In the genomic region with DNA sequence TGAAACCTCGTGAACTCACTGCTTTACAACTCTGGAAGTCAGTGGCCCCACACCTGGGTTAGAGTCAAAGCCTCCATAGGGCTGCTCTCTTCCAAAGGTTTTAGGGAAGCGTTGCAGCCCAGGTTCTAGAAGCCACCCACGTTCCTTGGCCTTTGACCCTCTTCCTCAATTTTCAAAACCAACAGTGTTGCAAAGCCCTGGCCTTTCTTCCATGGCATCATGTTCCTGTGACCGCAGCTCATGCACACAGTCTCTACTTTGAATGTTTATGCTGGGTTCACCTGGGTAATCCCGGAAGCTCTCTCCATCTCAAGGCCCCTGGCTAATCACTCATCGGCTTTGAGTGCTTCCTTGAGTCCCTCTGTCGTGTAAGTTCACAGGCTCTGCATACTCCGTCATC, we compare ENCODE assay signal across 24 mouse cellular contexts. TPM values are rescaled to one million over a fixed set of nuclear protein-coding genes. Genes with fewer than 3 reads are reported as not detected.
A peak's percentile ranks its signal among the peaks of the same experiment; 100 is the strongest.
DNase-seq lines count a peak whose midpoint lies in the region; ATAC-seq lines count a peak whose summit lies in the region.
"Had no signal": no experiment of that assay in that cellular context is flagged by ENCODE, and none has a peak within 500 bp of the region (broad histone marks: within the 10 kb centered on the region; RNA-seq: fewer than 3 reads in every experiment).

No protein-coding gene starts in this region.

- H3K36me3 ChIP-seq in intestine, embryonic 14.5 days (ENCODE audit: control insufficient read depth, insufficient read depth, low read length) = no peaks in the 10 kb centered on the region
- no peaks in the 10 kb centered on the region for H3K36me3 ChIP-seq in intestine, embryonic 15.5 days
- no peaks in the 10 kb centered on the region for H3K36me3 ChIP-seq in forebrain, embryonic 11.5 days (ENCODE audit: control insufficient read depth, insufficient read depth, low read length)
- H3K36me3 ChIP-seq: forebrain, embryonic 10.5 days; heart, embryonic 12.5 days; heart, embryonic 15.5 days; hindbrain, embryonic 12.5 days; hindbrain, embryonic 15.5 days had no signal

- ATAC-seq in intestine, embryonic 14.5 days (replicated peaks; ENCODE audit: low FRiP score, low TSS enrichment, low read depth) = no peak
- no peak for ATAC-seq in intestine, embryonic 15.5 days
- peak; percentile 34 for ATAC-seq in granulocyte monocyte progenitor cell, adult 5-6 weeks (replicated peaks; ENCODE audit: poor library complexity, severe bottlenecking)
- 0 out of 2 replicates have a peak, but pooled peaks have one; percentile 13 for ATAC-seq in megakaryocyte progenitor cell, adult 5-6 weeks (replicated peaks; ENCODE audit: poor library complexity)
- ATAC-seq in forebrain, embryonic 11.5 days (replicated peaks; ENCODE audit: low FRiP score) = no peak
- ATAC-seq: CD4-positive, CD25-positive, alpha-beta regulatory T cell, adult 4 months; forebrain, embryonic 14.5 days; forebrain, postnatal 0 days; intestine, embryonic 16.5 days had no signal

- H3K4me1 ChIP-seq in intestine, embryonic 14.5 days (replicated peaks; ENCODE audit: control insufficient read depth, insufficient read depth, low read length) = no peaks in the 10 kb centered on the region
- H3K4me1 ChIP-seq in intestine, embryonic 15.5 days (replicated peaks) = no peaks in the 10 kb centered on the region
- no peaks in the 10 kb centered on the region for H3K4me1 ChIP-seq in forebrain, embryonic 11.5 days (replicated peaks; ENCODE audit: control insufficient read depth, insufficient read depth, low read length)
- H3K4me1 ChIP-seq: forebrain, embryonic 10.5 days; heart, embryonic 12.5 days; heart, embryonic 15.5 days; hindbrain, embryonic 12.5 days; hindbrain, embryonic 15.5 days had no signal

- no peaks in the 10 kb centered on the region for H3K27me3 ChIP-seq in intestine, embryonic 14.5 days (replicated peaks; ENCODE audit: control insufficient read depth, insufficient read depth, low read length)
- H3K27me3 ChIP-seq in intestine, embryonic 15.5 days (replicated peaks) = no peaks in the 10 kb centered on the region
- no peaks in the 10 kb centered on the region for H3K27me3 ChIP-seq in forebrain, embryonic 11.5 days (ENCODE audit: control insufficient read depth, insufficient read depth, low read length)
- H3K27me3 ChIP-seq: heart, embryonic 12.5 days; heart, embryonic 15.5 days; hindbrain, embryonic 12.5 days; hindbrain, embryonic 15.5 days had no signal

- H3K9ac ChIP-seq in intestine, embryonic 14.5 days (ENCODE audit: low read length) = no peak overlapping the region
- H3K9ac ChIP-seq in intestine, embryonic 15.5 days = no peak overlapping the region
- H3K9ac ChIP-seq in forebrain, embryonic 11.5 days (ENCODE audit: low read length) = no peak overlapping the region
- H3K9ac ChIP-seq: forebrain, postnatal 0 days; heart, embryonic 12.5 days; heart, embryonic 15.5 days; hindbrain, embryonic 12.5 days; hindbrain, embryonic 15.5 days had no signal

- WGBS in intestine, embryonic 14.5 days = 73% methylated on average over 8 of the region's 8 CpGs
- WGBS in intestine, embryonic 15.5 days = 67% methylated on average over 8 of the region's 8 CpGs
- WGBS in forebrain, embryonic 11.5 days = 89% methylated on average over 8 of the region's 8 CpGs

- peak; percentile 29 for DNase-seq in intestine, embryonic 14.5 days (ENCODE audit: low spot score)
- DNase-seq in lung, postnatal 10 days = peak; percentile 15
- no peak for DNase-seq in forebrain, embryonic 11.5 days (ENCODE audit: low spot score)
- DNase-seq in liver = no peak
- DNase-seq: adrenal gland, adult 8-10 months; adrenal gland, postnatal 36 days; cerebellum, adult 18-20 months; cerebellum, adult 9-10 months; cerebellum, postnatal 14 days; forebrain, postnatal 0 days; gastrocnemius, adult 2 months; gastrocnemius, postnatal 25 days; heart, postnatal 14 days had no signal

- no peak overlapping the region for H3K4me3 ChIP-seq in intestine, embryonic 14.5 days (ENCODE audit: low read depth, low read length)
- no peak overlapping the region for H3K4me3 ChIP-seq in intestine, embryonic 15.5 days (replicated peaks)
- no peak overlapping the region for H3K4me3 ChIP-seq in forebrain, embryonic 11.5 days (ENCODE audit: low read depth, low read length)
- H3K4me3 ChIP-seq: forebrain, embryonic 10.5 days; gastrocnemius, adult 2 months; heart, embryonic 12.5 days; heart, embryonic 15.5 days; hindbrain, embryonic 12.5 days; hindbrain, embryonic 15.5 days had no signal

- H3K27ac ChIP-seq in intestine, embryonic 14.5 days (ENCODE audit: low read depth) = no peak overlapping the region
- H3K27ac ChIP-seq in intestine, embryonic 15.5 days = no peak overlapping the region
- H3K27ac ChIP-seq in forebrain, embryonic 11.5 days (ENCODE audit: low read depth, low read length) = no peak overlapping the region
- H3K27ac ChIP-seq: forebrain, embryonic 10.5 days; gastrocnemius, adult 2 months; heart, embryonic 15.5 days; hindbrain, embryonic 12.5 days; hindbrain, embryonic 15.5 days had no signal

- H3K9me3 ChIP-seq in intestine, embryonic 14.5 days (ENCODE audit: control insufficient read depth, low read length) = no peaks in the 10 kb centered on the region
- no peaks in the 10 kb centered on the region for H3K9me3 ChIP-seq in intestine, embryonic 15.5 days
- no peaks in the 10 kb centered on the region for H3K9me3 ChIP-seq in forebrain, embryonic 11.5 days (ENCODE audit: control insufficient read depth, low read length)
- H3K9me3 ChIP-seq: forebrain, embryonic 10.5 days; heart, embryonic 12.5 days; heart, embryonic 15.5 days; hindbrain, embryonic 12.5 days; hindbrain, embryonic 15.5 days had no signal

- no peak overlapping the region for H3K4me2 ChIP-seq in intestine, embryonic 14.5 days (ENCODE audit: low read length)
- no peak overlapping the region for H3K4me2 ChIP-seq in intestine, embryonic 15.5 days (replicated peaks)
- no peak overlapping the region for H3K4me2 ChIP-seq in forebrain, embryonic 11.5 days (ENCODE audit: low read depth, low read length, severe bottlenecking)
- H3K4me2 ChIP-seq: heart, embryonic 12.5 days; heart, embryonic 15.5 days; hindbrain, embryonic 12.5 days; hindbrain, embryonic 15.5 days had no signal

RNA-seq across cellular contexts. Expression of a gene that starts 9.1 kb away (rescaled TPM):
- 5.0 and 7.1 TPM in 2 replicates for polyA plus RNA-seq in intestine, embryonic 14.5 days (2014; fragmentation: Nextera tagmentation; extraction: Ambion mirVana)
- 11.8 and 12.3 TPM in 2 replicates for polyA plus RNA-seq in intestine, embryonic 15.5 days (2015; fragmentation: Nextera tagmentation; extraction: Ambion mirVana)
- total RNA-seq in granulocyte monocyte progenitor cell, adult 5-6 weeks (2014; fragmentation: Nextera tagmentation) = not detected in 2 replicates
- total RNA-seq in granulocyte monocyte progenitor cell, adult 5-6 weeks (2017) = not detected in 2 replicates
- total RNA-seq in megakaryocyte progenitor cell, adult 5-6 weeks (2015) = 1.0 and 1.1 TPM in 2 replicates
- 1.8 and 2.9 TPM in 2 replicates for total RNA-seq in megakaryocyte progenitor cell, adult 5-6 weeks (2017)
- 2.6 and 2.7 TPM in 2 replicates for polyA plus RNA-seq in forebrain, embryonic 11.5 days (2014; fragmentation: Nextera tagmentation; extraction: Ambion mirVana)

Comparison
In these comparisons a context has a peak if more than half of its experiments do, and no peak if none do; other contexts are left out.
1. ATAC-seq: peak in granulocyte monocyte progenitor cell, adult 5-6 weeks (single experiment) and megakaryocyte progenitor cell, adult 5-6 weeks (single experiment); none in intestine, embryonic 14.5 days (single experiment), intestine, embryonic 15.5 days (single experiment) and forebrain, embryonic 11.5 days (single experiment).
2. DNase-seq: peak in intestine, embryonic 14.5 days (single experiment) and lung, postnatal 10 days (single experiment); none in forebrain, embryonic 11.5 days (single experiment) and liver (single experiment).